Mouse (Mus musculus): ENCODE measurements around the gene Sv2c.

GRCm38 (mm10) chr13:95940811-95941210, 191.6 kb downstream of the Sv2c start:
- TF ChIP-seq POLR2A (IDR thresholded peaks at IDR 0.05; ENCODE audit: low read depth, low read length) (no peak), CTCF (conservative IDR thresholded peaks at IDR 0.05; ENCODE audit: insufficient read depth, insufficient read length, low read depth, low read length) (no peak)

All from kidney, adult 2 months (tissue).